Mouse (Mus musculus): ENCODE data around the gene Tnfrsf9.

DNA sequence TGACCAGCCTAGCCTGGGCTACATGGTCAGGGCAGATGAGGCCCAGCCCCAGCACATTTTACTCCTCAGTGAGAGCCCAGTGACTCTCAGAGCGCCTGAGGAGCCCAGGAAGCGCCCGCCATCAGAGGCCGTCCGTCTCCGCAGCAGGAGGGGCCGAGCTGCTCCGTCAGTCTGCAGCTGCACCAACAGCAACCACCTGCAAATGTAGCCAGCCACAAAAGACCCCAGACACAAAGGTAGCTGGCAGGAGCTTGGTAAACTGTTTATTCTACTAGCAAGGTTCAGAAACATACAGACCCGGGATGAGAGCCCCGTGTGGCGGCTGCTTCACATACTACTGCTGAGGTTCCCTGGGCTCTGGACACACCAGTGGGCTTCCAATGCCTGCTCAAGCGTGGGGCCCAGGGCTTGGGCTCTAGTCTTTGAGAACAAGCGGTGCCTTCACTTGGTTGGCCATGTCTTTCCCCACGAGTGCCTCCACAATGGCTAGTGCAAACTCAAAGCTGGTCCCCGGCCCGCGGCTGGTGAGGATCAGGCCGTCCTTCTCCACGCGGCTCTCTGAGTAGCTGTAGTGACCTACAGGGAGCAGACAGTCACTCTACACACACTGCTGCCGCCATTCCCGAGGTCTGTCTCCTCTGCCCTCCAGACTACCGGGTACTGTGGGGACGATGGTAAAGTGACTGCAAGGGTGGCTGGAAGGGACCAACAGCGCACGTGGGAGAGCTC, 17.3 kb upstream of the Tnfrsf9 start:
- no peak for TF ChIP-seq CTCF (IDR thresholded peaks at IDR 0.05; ENCODE audit: low read depth, low read length)
- TF ChIP-seq POLR2A (IDR thresholded peaks at IDR 0.05; ENCODE audit: borderline replicate concordance, low read depth, low read length): no peak

Data from bone marrow macrophage, adult 2 months (primary cell).